Mouse (Mus musculus) layer of hippocampus, adult 9-10 months (tissue): Measurements from ENCODE around the gene Olfr92.
"Not testable (repeated sequence)": the region's sequence is repeated elsewhere in the genome, so short reads cannot be mapped to it uniquely, and the experiment has no call there.

Source experiments
- DNase-seq: peaks from one replicate; pipeline ENCODE4 v3.0.0; 2022; ENCODE audit warnings: low spot score

The Olfr92 gene

DNA sequence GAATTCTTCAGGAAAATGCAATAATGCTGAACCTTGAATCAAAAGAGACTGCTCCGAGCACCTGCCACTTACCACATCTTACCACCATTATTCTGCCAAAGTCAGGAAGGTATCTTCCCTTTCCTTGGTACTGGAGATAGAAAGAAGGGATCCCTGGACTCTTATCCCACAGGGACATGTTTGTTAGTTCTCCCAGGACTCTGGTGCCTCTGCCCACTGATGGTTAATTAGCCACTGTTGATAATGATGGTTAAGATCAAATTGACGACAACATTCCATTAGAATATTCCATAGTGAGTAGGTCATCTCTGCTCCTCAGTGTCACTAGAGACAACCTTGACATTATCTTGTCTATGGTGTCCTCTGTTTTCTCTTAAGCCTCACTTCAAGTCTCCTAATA lies at the start of gene Olfr92:
Olfr92 (minus strand) TSS at position 101 of the 400 bp plus-strand sequence.
- DNase-seq: no peak

DNA sequence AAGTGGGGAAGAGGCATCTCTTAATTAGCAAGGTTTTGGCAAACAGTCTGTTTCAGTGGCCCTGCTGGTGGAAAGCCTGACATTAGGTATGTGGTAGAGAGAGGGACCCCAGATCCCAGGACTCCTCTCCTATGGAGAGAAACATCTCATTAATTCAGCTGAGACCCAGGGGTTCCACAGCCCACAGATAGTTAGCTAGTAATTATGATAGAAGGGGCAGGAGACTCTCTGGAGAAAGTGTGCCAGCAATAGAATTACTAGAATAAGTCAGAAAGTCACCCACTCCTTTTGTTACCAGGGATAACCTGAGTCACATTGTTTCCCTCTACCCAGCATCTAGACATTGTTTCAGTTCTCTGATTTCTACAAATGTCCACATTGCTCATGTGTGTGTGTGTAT lies 41.5 kb upstream of the Olfr92 start, which contains the start of gene Olfr93:
Olfr93 (minus strand) TSS at position 101 of the 400 bp plus-strand sequence.
- DNase-seq: no peak

DNA sequence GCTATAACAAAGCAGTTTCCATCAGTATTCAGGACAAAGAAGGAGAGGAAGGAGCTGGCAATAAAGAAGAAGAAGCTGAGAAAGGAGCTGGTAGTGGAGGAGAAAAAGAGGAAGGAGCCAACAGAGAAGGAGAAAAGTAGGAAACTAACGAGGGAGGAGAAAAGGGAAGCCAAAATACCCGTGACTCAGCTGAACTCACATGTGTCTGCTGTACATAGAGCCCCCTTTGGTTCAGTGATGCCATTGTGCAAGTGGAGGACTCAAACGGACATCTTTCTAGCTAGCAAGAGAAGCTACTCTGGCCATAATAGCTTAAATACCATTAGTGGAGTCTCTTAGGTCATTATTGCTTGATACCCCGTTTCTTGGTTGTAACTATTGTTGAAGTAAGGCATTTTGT lies 11.5 kb upstream of the Olfr92 start:
- not testable (repeated sequence) for DNase-seq

DNA sequence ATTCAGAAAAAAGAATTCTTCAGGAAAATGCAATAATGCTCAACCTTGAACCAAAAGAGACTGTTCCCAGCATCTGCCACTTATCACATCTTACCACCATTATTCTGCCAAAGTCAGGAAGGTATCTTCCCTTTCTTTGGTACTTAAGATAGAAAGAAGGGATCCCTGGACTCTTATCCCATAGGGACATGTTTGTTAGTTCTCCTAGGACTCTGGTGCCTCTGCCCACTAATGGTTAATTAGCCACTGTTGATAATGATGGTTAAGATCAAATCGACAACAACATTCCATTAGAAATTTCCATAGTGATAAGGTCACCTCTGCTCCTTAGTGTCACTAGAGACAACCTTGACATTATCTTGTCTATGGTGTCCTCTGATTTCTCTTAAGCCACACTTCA lies 21.7 kb downstream of the Olfr92 start, which contains the start of gene Olfr91:
Olfr91 (minus strand) TSS at position 101 of the 400 bp plus-strand sequence.
- no peak for DNase-seq

DNA sequence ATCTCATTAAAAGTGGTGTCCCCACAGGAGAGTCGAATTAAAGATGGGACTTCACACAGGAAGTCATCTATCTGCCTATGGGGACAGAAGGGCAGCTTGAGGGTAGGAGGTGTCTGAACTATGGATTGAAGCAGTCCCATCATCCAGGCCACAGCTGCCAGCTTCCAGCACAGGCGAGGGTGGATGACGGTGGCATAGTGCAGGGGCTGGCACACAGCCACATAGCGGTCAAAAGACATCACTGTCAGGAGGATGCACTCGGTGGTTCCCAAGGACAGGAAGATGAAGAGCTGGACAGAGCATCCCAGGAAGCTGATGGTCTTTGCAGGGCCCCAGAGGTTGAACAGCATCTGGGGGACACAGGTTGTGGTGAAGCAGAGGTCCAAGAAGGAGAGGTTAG lies 26.6 kb downstream of the Olfr92 start:
- DNase-seq: no peak

DNA sequence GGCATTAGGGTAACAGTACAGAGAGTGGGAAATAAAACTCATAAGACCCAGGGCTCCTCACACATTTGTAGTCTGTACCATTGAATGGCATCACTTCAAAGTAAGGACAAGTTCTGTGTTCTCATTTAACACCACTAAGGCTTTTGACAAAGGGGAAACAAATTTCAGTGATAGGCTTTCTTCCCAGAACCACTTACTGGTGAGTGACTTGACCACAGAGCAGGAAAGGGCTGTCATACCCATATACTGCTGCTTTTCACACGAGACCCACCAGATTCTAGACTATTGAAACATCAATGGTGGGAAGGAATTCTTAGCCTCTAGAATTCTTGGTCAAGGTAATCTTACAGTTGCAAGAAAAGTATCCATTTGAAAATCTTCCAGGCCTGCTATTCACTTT lies 27.7 kb downstream of the Olfr92 start:
- DNase-seq: no peak

DNA sequence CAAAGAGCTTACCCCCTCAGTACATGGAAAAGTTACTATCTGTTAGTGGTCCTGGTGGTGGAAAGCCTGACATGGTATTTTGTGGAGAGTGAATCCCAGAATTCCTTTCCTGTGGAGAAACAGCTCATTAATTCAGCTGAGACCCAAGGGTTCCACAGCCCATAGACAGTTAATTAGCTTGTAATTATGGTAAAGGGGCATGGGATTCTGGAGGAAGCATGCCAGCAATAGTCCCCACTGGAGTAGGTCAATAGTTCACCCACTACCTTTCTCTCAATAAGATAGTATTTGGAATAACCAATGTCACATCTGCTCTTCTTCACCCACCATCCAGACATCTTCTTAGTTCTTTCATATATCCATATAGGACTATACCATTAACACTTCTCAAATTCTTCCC lies 31.5 kb downstream of the Olfr92 start, which contains the start of gene Olfr90:
Olfr90 (minus strand) TSS at position 101 of the 400 bp plus-strand sequence.
- DNase-seq: no peak

DNA sequence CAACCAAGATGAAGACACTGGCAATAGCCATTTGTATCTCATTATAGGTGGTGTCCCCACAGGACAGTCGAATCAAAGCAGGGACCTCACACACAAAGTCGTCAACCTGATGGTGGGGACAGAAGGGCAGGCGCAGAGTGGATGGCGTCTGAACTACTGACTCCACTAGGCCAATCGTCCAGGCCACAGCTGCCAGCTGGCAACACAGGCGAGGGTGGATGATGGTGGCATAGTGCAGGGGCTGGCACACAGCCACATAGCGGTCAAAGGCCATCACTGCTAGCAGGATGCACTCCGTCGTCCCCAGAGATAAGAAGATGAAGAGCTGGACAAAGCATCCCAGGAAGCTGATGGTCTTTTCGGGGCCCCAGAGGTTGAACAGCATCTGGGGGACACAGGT lies 34.3 kb downstream of the Olfr92 start:
- no peak for DNase-seq

DNA sequence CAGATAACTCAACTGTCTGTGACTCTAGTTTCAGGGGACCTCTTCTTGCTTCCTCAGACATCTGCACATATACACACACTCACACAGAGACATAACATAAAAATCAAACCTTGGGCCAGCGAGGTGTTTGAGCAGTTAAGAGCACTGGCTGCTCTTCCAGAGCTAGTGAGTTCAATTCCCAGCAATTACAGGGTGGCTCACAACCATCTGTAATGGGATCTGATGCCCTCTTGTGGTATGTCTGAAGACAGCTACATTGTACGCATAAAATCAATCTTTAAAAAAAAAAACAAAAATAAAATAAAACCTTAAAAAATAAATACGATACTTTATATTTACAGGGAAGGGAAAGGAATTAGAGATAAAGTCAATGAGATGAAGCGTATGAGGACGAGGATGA lies 35.3 kb downstream of the Olfr92 start:
- DNase-seq: no peak

DNA sequence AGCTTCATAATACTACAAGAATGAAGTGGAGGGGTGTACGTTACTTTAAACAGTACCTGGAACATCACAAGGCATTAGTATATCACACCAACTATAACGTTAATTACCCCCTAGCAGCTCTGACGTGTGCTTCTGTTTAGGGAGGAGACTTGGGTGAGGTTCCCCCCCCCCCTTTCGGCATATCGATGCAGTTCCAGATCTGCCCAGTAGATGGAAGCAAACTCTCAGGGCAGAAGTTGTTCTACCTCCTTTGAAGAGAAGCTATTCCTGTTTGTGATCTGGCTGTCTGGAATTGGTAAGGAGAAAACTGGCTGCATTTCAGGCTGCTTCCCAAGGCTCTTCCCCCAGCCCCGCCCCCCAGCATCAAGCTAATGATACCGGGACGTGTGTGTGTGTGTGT lies 36.6 kb downstream of the Olfr92 start:
- DNase-seq: no peak

DNA sequence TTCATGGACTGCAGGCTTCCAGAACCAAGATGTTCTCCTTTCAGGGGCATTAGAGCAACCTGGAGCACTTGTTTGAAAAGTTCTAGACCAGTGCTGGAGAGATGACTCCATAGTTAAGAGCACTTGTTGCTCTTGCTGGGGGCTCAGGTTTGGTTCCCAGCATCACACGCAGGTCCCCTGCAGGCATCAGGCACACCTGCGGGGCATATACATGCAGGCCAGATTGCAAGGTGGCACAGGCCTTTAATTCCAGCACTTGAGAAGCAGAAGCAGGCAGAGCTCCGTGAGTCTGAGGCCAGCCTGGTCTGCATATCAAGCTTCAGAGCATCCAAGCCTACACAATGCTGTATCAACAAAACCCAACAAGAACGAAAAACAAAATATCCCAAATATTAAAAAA lies 38.2 kb downstream of the Olfr92 start:
- no peak for DNase-seq

DNA sequence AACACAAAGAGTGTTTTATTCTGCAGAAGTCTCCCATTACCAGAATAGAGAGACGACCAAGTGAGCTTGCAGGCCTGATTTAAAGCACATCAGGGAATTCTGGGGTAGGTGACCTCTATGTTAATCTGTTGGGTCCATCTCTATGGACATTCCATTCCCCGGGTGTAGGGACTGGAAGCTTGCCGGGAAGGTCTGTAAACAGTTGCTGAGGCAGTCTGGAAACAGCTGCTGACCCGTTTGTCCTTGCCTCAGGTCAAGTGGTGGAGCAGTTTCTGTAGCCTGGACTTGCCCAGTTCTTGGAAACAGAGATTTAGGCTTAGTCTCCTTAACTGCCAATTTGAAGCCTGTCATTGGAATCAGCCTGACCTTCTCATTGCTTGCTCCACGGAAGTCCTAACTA lies 39.8 kb downstream of the Olfr92 start:
- no peak for DNase-seq

DNA sequence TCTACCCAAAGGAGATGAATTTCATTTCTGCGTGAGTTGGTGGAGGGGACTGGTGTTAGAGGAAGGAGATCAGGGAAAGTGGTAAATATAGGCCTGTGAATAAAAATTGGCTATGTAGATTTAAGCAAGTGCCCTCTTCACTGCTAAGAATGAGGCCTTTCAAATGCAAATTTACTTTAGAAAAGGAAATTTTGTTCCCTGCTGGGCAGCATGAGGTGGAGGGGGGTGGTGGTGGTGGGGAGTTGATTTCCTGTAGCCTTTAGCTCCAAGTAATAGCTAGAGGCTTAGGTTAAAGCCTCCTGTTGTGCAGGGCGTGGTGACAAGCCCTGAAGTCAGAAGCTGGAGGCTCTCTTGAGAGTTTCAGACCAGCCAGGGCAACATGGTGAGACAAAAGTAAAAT lies 40.9 kb downstream of the Olfr92 start:
- no peak for DNase-seq

DNA sequence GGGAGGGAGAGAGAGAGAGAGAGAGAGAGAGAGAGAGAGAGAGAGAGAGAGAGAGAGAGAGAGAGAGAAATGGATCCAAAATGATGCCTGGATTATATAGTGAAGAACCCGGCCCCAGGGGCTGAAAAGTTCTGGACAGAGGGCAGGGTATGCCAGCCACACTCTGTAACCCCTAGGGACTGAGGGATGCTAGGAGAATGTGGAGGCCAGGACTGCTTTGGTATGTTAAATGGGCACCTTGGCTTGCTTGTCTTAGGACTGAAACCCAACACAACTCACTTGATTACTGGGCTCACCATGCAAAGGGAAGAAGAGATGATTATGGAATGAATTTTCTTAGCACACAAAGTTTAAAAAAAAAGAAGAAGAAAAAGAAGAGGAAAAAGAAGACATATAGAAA lies 41.7 kb downstream of the Olfr92 start:
- DNase-seq: no peak

DNA sequence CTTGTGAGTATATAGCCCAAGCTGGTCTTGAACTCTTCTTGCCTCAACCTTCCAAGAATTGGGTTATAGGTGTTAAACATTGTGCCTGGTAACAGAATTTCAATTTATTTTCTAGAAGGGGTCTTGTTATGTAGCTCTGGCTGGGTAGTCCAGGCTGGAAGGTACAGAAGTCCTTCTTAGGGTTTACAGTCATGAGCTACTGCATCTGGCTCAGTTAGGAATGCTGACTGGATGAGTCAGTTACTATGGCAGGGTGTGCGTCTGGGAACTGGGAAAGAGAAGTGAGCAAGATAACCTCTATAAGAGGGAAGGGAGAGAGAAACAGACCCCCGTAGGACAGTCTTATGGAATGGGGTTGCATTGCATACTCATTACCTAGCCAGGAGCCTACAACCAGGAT lies 44.1 kb downstream of the Olfr92 start:
- DNase-seq: no peak

DNA sequence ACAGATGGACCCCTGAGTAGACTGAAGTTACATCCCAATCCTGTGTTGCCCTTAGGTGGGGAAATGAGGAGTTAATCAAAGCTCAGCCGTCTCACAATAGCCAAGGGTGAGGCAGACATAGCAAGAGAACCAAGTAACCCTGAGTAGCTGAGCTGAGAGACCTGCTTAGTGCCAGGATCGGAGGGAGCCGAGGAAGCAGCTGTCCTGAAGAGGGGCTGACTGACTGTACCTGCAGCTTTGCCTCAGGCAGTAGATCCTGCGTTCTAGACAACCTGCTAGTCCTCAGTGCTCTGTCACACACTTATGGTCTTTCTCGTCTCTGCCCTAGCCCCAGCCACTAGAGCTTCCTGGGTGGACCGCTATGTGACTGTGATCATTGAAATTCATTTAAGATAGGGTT lies 44.7 kb downstream of the Olfr92 start:
- no peak for DNase-seq

DNA sequence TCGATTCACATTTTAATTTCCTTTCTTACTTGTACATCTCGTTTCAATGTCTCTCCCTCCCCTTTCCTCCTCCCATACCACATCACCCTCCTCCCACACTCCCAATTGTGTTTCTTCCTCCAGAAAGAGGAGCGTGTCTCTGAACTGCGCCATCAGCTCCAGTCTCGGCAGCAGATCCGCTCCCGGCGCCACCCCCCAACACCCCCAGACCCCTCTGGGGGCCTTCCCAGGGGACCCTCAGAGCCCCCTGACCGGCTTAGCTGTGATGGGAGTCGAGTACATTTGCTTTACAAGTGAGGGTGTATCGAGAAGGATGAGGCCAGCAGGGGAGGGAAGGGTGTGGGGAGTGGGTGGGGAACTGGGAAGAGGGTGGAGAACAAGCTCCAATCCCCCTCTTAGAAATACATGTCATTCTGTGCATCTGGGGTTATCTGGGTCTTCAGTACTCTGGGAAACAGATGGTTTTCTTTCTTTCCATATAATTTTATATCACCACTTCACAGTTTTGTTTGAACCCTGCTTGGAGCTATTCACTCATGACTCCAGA lies 47.1 kb downstream of the Olfr92 start:
- DNase-seq: no peak

DNA sequence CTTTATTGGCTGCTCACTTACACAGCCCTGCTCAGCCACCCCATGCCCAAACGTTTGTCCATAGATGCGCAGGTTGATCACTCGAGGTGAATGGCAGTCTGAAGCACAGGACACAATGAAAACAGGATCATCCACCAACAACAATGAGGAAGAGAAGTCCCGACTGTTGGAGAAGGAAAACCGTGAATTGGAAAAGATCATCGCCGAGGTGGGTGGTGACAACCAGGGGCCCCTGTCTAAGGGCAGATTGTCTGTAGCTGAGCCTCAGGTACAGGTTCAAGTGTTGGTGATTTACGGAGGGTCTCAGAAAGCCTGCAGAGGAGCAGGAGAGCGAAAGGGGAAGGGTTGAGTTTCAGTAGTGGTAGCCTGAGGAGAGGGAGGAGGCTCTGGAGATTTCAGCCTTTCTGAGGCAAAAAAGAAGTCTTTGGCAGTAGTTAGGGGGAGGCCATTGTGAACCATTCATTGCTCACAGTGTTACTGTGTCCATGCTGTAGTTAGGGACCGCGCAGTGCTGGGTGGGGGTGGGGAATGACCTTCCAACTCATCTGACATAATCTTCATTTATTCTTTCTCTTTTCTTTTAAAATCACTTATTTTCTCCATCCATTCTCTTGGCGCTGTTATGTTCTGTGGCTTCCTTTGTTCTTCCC lies 47.7 kb downstream of the Olfr92 start:
- DNase-seq: no peak

DNA sequence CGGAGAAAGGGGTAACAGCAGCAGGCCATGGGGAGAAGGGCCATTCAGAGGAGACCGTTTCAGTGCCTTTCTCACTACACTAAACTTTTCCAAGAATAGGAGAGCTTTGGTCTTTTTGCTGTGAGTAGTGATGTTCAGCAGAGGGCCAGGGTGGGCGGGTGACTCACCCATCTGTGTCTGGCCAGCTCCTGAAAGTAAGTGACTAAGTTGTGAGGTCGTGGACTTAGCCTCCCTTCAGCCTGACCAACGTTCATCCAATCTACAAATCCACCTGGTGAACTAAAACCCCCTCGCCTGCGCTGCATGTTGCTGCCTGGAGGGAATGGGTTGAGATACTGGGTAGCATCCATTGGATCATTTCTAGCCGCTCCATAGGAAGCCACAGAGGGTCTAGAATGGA lies 49.8 kb downstream of the Olfr92 start:
- DNase-seq: no peak

DNA sequence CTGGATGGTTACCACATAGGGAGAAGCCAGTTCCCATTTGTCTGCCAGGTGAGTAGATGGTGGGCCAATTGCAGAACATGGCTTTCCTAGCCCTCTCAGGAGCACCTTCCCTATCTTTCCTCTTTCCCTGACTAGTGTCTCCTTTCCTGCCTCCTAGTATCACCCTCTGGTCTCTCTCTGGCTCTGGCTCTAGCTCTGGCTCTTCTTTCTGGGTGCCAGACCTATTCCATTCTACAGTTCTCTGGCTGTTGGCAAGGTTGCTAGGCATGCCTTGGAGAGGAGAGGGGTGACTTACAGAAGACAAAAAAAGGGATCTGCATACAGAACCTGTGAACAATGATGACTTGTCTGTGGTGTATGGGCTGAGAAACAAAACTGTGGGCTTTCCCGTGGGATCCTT lies 52.0 kb downstream of the Olfr92 start:
- no peak for DNase-seq

DNA sequence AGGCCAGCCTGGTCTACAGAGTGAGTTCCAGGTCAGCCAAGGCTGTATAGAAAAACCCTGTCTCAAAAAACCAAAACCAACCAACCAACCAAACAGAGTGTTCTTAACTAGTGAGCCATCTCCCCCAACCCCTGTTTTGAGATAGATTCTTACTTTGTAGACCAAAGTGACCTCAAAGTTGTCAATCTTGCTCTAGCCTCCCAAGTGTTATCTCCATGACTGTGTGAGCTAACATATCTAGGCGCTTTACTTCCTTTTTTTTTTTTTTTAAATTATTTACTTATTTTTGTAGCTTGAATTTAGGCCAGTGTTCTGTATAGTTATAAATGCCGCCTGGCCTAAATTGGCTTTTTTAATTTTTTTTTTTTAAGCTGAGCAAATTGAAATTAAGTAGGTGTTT lies 53.9 kb downstream of the Olfr92 start:
- DNase-seq: no peak

DNA sequence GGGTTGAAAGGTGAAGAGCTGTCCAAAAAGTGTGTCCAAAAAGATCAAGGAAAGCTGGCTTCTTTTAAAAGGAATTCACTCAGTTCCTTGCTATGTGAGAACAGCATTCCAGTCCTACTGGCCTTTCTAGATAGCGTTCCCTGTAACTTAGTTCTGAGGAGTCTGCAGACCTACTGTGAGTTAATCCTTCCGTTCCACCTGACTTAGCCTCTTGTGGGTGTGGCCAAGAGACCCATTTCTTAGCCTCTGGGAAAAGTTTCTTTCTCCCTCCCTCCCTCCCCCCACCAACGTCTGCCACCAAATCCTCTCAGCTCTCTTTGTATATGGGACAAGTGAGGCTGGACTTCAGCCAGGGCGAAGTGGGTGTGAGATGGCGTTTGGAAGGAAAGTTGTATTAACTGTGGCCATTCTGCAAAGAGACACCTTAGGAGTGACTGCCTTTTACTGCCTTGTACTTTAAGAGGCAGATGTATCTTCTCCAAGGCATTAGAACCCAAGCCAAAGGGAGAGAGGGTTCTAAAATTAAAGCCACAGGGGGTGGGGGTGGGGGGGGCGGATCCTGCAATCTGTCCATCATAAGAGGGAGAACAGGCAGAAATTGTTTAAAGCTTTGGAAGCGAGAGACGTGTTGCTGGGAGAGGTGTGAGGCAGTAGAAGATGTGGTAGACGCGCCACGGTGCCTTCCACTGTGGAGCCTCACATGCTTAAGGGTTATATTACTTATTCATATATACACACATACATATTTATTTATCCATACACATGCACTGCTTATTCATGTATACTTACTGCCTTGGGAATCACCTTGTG lies 56.0 kb downstream of the Olfr92 start:
- DNase-seq: no peak

DNA sequence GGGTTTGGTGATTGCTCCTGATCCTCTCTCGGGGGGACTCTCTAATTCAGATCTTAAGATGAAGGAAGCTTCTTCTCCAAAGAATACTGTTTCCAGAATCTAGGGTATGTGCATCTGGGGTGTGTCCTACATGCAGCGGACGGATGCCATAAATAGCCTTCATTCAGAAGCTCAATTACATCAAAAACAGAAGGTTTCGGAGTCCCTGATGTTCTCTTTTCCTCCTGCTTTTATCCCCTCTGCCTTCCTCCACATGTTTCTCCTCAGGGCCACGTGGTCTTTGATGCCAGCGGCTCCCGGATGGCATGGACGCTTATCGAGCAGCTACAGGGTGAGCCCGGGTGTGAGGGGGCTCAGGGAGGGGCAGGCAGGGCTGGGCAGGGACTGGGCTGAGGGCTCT lies 56.8 kb downstream of the Olfr92 start:
- no peak for DNase-seq
